ENCODE assay signal across 30 mouse cellular contexts in the genomic region with DNA sequence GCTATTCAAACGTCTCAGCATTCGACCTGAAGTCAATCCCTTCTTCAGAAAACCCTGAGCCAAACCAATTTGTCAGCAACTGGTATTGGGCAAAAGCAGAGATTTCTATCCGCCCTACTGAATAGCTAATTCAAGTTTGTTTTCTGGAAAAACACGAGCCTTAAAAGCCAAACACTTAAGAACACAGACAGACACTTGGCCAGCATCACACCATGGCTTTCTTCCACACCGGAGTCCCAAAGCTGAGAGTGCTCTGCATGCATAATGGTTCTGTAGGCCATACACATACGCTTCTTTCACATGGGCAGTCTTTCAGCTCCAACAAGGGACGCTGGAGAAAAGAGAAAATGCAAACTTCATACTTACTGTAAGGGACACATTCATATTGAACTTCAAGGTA.
A peak's percentile ranks its signal among the peaks of the same experiment; 100 is the strongest.
DNase-seq lines count a peak whose midpoint lies in the region; ATAC-seq lines count a peak whose summit lies in the region.
"Had no signal": no experiment of that assay in that cellular context is flagged by ENCODE, and none has a peak within 500 bp of the region (broad histone marks: within the 10 kb centered on the region; RNA-seq: fewer than 3 reads in every experiment).

No protein-coding gene starts in this region.

- no peaks in the 10 kb centered on the region for H3K36me3 ChIP-seq in forebrain, embryonic 15.5 days
- H3K36me3 ChIP-seq in forebrain, embryonic 10.5 days (replicated peaks) = peaks cover 43% of the 10 kb centered on the region
- no peaks in the 10 kb centered on the region for H3K36me3 ChIP-seq in hindbrain, embryonic 13.5 days
- H3K36me3 ChIP-seq in hindbrain, embryonic 12.5 days = 0 out of 2 replicates have a peak, but pooled peaks cover 4% of the 10 kb centered on the region
- H3K36me3 ChIP-seq: G1E; midbrain, embryonic 15.5 days; stomach, embryonic 15.5 days had no signal

- no peaks in the 10 kb centered on the region for H3K9me3 ChIP-seq in forebrain, embryonic 15.5 days
- H3K9me3 ChIP-seq in forebrain, embryonic 10.5 days = no peaks in the 10 kb centered on the region
- H3K9me3 ChIP-seq in hindbrain, embryonic 13.5 days = no peaks in the 10 kb centered on the region
- H3K9me3 ChIP-seq in hindbrain, embryonic 12.5 days (replicated peaks) = no peaks in the 10 kb centered on the region
- H3K9me3 ChIP-seq: embryonic facial prominence, embryonic 15.5 days; heart, embryonic 10.5 days; heart, embryonic 15.5 days; limb, embryonic 10.5 days; limb, embryonic 15.5 days; midbrain, embryonic 15.5 days; stomach, embryonic 15.5 days had no signal

- ATAC-seq in forebrain, embryonic 15.5 days (replicated peaks) = peak; percentile 68
- ATAC-seq in hindbrain, embryonic 13.5 days (ENCODE audit: low FRiP score) = 0 out of 2 replicates have a peak, but pooled peaks have one; percentile 32
- ATAC-seq in hindbrain, embryonic 12.5 days (ENCODE audit: low FRiP score) = no peak
- ATAC-seq: intestine, postnatal 0 days; midbrain, embryonic 15.5 days had no signal

- 39% methylated on average over 7 of the region's 7 CpGs for WGBS in forebrain, embryonic 15.5 days
- 87% methylated on average over 7 of the region's 7 CpGs for WGBS in forebrain, embryonic 10.5 days
- 71% methylated on average over 7 of the region's 7 CpGs for WGBS in hindbrain, embryonic 13.5 days
- 76% methylated on average over 7 of the region's 7 CpGs for WGBS in hindbrain, embryonic 12.5 days

- no peak overlapping the region for H3K9ac ChIP-seq in forebrain, embryonic 15.5 days (replicated peaks)
- no peak overlapping the region for H3K9ac ChIP-seq in hindbrain, embryonic 13.5 days
- H3K9ac ChIP-seq in hindbrain, embryonic 12.5 days = no peak overlapping the region
- H3K9ac ChIP-seq: embryonic facial prominence, embryonic 15.5 days; heart, embryonic 15.5 days; limb, embryonic 15.5 days; liver, embryonic 14.5 days; midbrain, embryonic 15.5 days; stomach, embryonic 15.5 days had no signal

- peak overlapping the region; percentile 40; the same call in 1 of the 2 replicates for H3K27ac ChIP-seq in forebrain, embryonic 15.5 days (replicated peaks)
- H3K27ac ChIP-seq in forebrain, embryonic 10.5 days = no peak overlapping the region
- H3K27ac ChIP-seq in hindbrain, embryonic 13.5 days = no peak overlapping the region
- no peak overlapping the region for H3K27ac ChIP-seq in hindbrain, embryonic 12.5 days
- H3K27ac ChIP-seq: embryonic facial prominence, embryonic 15.5 days; heart, embryonic 10.5 days; limb, embryonic 10.5 days; limb, embryonic 15.5 days; liver, embryonic 14.5 days; macrophage; midbrain, embryonic 15.5 days; stomach, embryonic 15.5 days had no signal

- H3K4me2 ChIP-seq in forebrain, embryonic 15.5 days (replicated peaks) = no peak overlapping the region
- no peak overlapping the region for H3K4me2 ChIP-seq in hindbrain, embryonic 13.5 days
- no peak overlapping the region for H3K4me2 ChIP-seq in hindbrain, embryonic 12.5 days (replicated peaks)
- H3K4me2 ChIP-seq: embryonic facial prominence, embryonic 15.5 days; heart, embryonic 15.5 days; limb, embryonic 15.5 days; midbrain, embryonic 15.5 days; stomach, embryonic 15.5 days had no signal

- H3K4me1 ChIP-seq in forebrain, embryonic 15.5 days = peaks cover 25% of the 10 kb centered on the region
- peaks cover 13% of the 10 kb centered on the region for H3K4me1 ChIP-seq in forebrain, embryonic 10.5 days
- peaks cover 18% of the 10 kb centered on the region for H3K4me1 ChIP-seq in hindbrain, embryonic 13.5 days (replicated peaks)
- peaks cover 6% of the 10 kb centered on the region for H3K4me1 ChIP-seq in hindbrain, embryonic 12.5 days
- H3K4me1 ChIP-seq: stomach, embryonic 15.5 days had no signal

- no peak overlapping the region for H3K4me3 ChIP-seq in forebrain, embryonic 15.5 days
- no peak overlapping the region for H3K4me3 ChIP-seq in forebrain, embryonic 10.5 days
- H3K4me3 ChIP-seq in hindbrain, embryonic 13.5 days = no peak overlapping the region
- no peak overlapping the region for H3K4me3 ChIP-seq in hindbrain, embryonic 12.5 days
- H3K4me3 ChIP-seq: embryonic facial prominence, embryonic 15.5 days; heart, embryonic 10.5 days; heart, embryonic 15.5 days; limb, embryonic 10.5 days; limb, embryonic 15.5 days; midbrain, embryonic 15.5 days; stomach, embryonic 15.5 days had no signal

- DNase-seq in forebrain, embryonic 10.5 days (ENCODE audit: extremely low spot score, low spot score) = no peak
- peak; percentile 43 to 58 for DNase-seq in right cerebral cortex, postnatal 10 days (ENCODE audit: low spot score in 2 of 2)
- DNase-seq in right cerebral cortex, postnatal 14 days = no peak
- DNase-seq in thymus, postnatal 0 days (ENCODE audit: low spot score) = no peak
- DNase-seq in adrenal gland, postnatal 10 days = no peak
- DNase-seq: adrenal gland, adult 8-10 months; cerebellum, adult 2 months; cerebellum, postnatal 14 days; gastrocnemius, postnatal 25 days; heart, adult 11 months; kidney, adult 9 months; kidney, postnatal 10 days; lung, adult 2 months; lung, postnatal 10 days; right cerebral cortex, postnatal 25 days; thymus, postnatal 14 days had no signal

- no peaks in the 10 kb centered on the region for H3K27me3 ChIP-seq in forebrain, embryonic 15.5 days
- no peaks in the 10 kb centered on the region for H3K27me3 ChIP-seq in forebrain, embryonic 10.5 days (ENCODE audit: poor library complexity, severe bottlenecking)
- no peaks in the 10 kb centered on the region for H3K27me3 ChIP-seq in hindbrain, embryonic 13.5 days
- H3K27me3 ChIP-seq in hindbrain, embryonic 12.5 days = no peaks in the 10 kb centered on the region
- H3K27me3 ChIP-seq: embryonic facial prominence, embryonic 15.5 days; heart, embryonic 15.5 days; limb, embryonic 15.5 days; midbrain, embryonic 15.5 days; stomach, embryonic 15.5 days had no signal

Comparison
In these comparisons a context has a peak if more than half of its experiments do, and no peak if none do; other contexts are left out.
1. DNase-seq: peak in right cerebral cortex, postnatal 10 days (2 of 2); none in forebrain, embryonic 10.5 days (single experiment), right cerebral cortex, postnatal 14 days (single experiment), thymus, postnatal 0 days (single experiment) and adrenal gland, postnatal 10 days (single experiment).